Mouse (Mus musculus) cortical plate, adult 2 months (tissue): ENCODE results near the gene Cdk17. TPM values are rescaled to one million over a fixed set of nuclear protein-coding genes. Genes with fewer than 3 reads are reported as not detected.
A peak's percentile ranks its signal among the peaks of the same experiment; 100 is the strongest.

ENCODE experiments used
- H3K27ac ChIP-seq: fragments of 200-500 bp; 2 replicates; pipeline ENCODE4 v1.5.1; 2012; ENCODE audit warnings: low read length, control low read depth, inconsistent platforms; ENCODE audit not compliant: insufficient read depth
- H3K4me1 ChIP-seq: fragments of 200-500 bp; 2 replicates; pipeline ENCODE4 v1.6.1; 2011; ENCODE audit warnings: low read length; ENCODE audit not compliant: control insufficient read depth, insufficient read depth
- H3K4me3 ChIP-seq: fragments of 200-500 bp; 2 replicates; pipeline ENCODE4 v1.5.1; 2011; ENCODE audit warnings: mild to moderate bottlenecking, low read length, control low read depth; ENCODE audit not compliant: insufficient read depth
- CTCF ChIP-seq: fragments of 200-500 bp; IDR thresholded peaks from 2 replicates; pipeline ENCODE4 v1.5.1; 2011; ENCODE audit warnings: mild to moderate bottlenecking, control low read depth, low read length; ENCODE audit not compliant: insufficient read depth; ENCODE audit errors: extremely low read depth
- POLR2A ChIP-seq: fragments of 200-500 bp; IDR thresholded peaks from 2 replicates; pipeline ENCODE4 v1.6.1; 2011; ENCODE audit warnings: mild to moderate bottlenecking, low read length, control low read depth; ENCODE audit not compliant: insufficient read depth; ENCODE audit errors: extremely low read depth
- polyA plus RNA-seq: library from polyadenylated mRNA; depleted of rRNA; stranded (reverse); fragments of >200 nt; gene quantifications from 2 replicates; pipeline ENCODE4 v1.2.3, GENCODE M21; 2012

Gene Cdk17
- polyA plus RNA-seq, 1 experiment = 142 TPM

DNA sequence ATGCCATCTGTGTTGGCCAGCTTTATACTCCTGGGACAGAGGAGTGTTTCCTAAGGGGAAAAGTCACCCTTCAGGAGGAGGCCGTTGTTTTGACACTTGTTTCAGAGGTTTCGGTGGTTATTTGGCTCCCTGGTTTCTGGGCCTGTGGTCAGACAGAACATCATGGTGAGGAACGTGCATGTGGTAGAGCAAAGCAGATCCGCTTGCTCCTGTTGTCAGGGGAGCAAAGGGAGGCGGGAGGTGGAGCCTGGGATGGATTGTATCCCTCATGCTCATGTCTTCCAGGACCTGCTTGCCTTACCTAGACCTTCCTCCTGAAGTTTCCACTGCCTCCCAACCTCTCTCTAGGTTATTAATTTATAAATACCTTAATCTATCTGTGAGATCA, 5.7 kb downstream of the Cdk17 start:
- TF ChIP-seq CTCF = no peak
- no peak for TF ChIP-seq POLR2A
- Histone ChIP-seq H3K4me3 (no peak overlapping the region), H3K27ac (0 out of 2 replicates have a peak overlapping the region, but pooled peaks have one; percentile 8), H3K4me1 (peaks cover 16% of the 10 kb centered on the region; the same call in 1 of the 2 replicates)

DNA sequence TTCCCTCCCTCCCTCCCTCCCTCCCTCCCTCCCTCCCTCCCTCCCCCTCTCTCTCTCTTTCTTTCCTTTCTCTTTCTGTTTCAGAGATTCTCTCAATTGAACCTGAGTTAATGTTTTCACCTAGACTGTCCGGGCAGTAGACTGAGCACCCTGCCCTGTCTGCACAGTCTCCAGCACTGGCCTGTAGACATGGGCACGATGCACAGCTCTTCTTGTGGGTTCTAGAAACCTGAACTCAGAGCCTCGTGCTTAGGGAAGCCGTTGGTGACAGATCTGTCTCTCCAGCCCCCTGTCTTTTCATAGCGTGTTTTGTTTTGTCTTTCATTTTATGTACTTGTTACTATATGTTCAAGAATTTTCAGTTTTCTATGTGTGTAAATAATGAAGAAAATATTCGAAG, 6.6 kb downstream of the Cdk17 start:
- peaks cover 19% of the 10 kb centered on the region for H3K4me1 ChIP-seq
- no peak overlapping the region for H3K4me3 ChIP-seq
- TF ChIP-seq POLR2A = no peak
- no peak for TF ChIP-seq CTCF
- no peak overlapping the region for H3K27ac ChIP-seq

DNA sequence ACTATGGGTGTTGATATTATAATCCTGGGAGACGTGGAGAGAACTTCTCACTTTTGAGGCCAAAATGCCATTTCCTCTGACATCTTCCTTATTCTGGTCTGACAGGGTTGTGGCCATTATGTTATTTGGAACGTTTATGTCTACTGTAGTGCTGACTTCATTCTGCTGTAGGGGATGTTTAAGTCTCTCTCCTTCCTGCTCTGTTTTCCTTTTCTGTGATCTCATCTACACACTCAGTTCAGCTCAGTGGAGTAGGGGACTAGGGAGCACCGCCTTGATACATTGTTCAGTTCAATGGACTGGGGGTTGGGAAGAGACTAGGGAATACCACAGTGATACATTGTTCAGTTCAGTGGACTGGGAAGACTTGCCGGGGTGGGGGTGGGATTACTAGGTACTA, 7.4 kb downstream of the Cdk17 start:
- no peak overlapping the region for H3K4me3 ChIP-seq
- peaks cover 19% of the 10 kb centered on the region for H3K4me1 ChIP-seq
- TF ChIP-seq CTCF = no peak
- TF ChIP-seq POLR2A = no peak
- peak overlapping the region; percentile 21 for H3K27ac ChIP-seq

DNA sequence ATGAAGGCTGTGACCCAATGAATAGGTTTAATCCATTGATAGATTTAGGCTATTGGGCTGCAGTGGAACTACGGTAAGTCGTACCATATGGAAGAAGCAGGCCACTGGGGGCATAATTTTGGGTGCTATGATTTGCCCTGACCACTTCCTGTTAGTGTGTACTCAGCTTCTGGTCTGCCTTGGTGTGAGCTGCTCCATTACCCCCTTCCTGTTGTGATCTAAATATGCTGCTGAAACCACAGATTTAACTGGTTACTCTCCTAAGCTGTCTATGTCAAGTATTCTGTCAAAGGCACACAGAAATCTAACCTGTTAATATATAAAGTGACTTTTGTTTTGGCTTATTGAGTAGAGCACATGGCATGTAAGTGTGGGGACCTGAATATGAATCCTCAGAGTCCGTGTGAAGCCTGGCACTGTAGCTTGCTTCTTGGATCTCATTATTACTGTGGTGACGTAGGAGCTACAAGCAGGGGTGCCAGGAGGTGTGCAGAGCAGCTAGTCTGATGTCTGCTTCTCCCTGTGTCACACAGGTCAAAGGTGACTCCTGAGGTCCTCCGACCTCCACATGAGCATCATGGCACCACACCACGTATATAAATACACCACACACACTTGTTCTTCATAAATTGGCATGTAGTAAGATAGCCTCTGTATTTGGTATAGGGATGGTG, 10.6 kb downstream of the Cdk17 start:
- Histone ChIP-seq H3K4me1 (peaks cover 16% of the 10 kb centered on the region), H3K4me3 (no peak overlapping the region), H3K27ac (no peak overlapping the region)
- TF ChIP-seq CTCF (no peak), POLR2A (no peak)

DNA sequence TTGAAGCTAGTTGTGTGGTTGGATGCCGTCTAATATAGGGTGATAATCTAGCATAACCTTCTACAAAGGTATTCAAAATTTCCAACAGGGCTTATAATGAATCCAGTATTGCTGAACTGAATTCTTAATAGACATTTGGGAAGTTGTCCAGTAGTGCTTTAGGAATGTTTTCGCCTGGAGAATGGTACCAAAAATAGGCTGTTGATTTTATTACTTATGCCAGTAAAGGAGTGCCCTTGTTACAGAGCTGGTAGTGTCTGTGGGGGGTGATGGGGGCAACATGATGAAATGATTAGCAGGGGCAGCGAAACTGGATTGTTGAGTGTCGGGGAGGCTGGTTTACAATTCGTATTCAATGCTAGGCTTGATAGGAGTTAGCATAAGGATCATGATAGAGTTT, 16.8 kb downstream of the Cdk17 start:
- Histone ChIP-seq H3K4me1 (peaks cover 11% of the 10 kb centered on the region; the same call in 1 of the 2 replicates), H3K4me3 (no peak overlapping the region), H3K27ac (peak overlapping the region; percentile 74)
- TF ChIP-seq CTCF = no peak
- no peak for TF ChIP-seq POLR2A

DNA sequence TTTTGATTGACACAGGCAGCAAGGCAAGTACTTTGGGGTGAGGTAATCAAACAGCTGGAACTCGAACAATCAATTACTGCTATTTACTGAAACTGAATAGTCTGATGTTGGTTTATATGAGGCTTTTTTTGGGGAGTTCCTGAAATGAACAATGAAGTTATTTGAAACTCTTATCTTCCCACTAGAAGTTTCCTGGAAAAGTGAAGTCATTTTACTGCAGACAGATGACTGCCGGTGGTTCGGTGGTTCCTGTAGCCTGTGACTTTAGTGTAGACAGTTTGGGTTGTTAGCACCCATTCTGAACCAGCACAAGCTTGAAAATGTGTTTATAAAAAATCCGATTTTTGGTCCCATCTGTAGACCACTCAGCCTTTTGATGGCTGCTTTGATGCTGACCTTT, 17.2 kb downstream of the Cdk17 start:
- no peak for TF ChIP-seq CTCF
- no peak for TF ChIP-seq POLR2A
- Histone ChIP-seq H3K27ac (peak overlapping the region; percentile 74), H3K4me3 (no peak overlapping the region), H3K4me1 (peaks cover 11% of the 10 kb centered on the region; the same call in 1 of the 2 replicates)

DNA sequence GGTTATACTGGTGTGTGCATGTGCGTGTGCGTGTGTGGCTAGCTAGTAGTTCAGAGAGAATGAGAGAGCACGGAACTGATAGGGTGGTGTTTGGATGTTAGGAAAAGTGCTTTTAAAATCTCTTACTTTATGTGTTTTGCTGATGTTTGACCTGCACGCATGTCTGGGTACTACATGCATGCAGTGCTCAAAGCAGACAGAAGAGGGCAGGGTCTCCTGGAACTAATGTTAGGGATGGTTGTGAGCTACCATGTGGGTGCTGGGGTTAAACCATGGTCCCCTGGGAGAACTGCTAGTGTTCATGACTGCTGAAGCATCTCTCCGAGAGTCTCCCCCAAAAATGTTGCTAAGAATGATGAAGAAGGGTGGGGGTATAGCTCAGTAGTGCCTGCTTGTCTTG, 18.0 kb downstream of the Cdk17 start:
- H3K4me3 ChIP-seq = no peak overlapping the region
- TF ChIP-seq CTCF (0 out of 2 replicates have a peak, but pooled peaks have one; percentile 7), POLR2A (no peak)
- no peak overlapping the region for H3K27ac ChIP-seq
- peaks cover 11% of the 10 kb centered on the region; the same call in 1 of the 2 replicates for H3K4me1 ChIP-seq

DNA sequence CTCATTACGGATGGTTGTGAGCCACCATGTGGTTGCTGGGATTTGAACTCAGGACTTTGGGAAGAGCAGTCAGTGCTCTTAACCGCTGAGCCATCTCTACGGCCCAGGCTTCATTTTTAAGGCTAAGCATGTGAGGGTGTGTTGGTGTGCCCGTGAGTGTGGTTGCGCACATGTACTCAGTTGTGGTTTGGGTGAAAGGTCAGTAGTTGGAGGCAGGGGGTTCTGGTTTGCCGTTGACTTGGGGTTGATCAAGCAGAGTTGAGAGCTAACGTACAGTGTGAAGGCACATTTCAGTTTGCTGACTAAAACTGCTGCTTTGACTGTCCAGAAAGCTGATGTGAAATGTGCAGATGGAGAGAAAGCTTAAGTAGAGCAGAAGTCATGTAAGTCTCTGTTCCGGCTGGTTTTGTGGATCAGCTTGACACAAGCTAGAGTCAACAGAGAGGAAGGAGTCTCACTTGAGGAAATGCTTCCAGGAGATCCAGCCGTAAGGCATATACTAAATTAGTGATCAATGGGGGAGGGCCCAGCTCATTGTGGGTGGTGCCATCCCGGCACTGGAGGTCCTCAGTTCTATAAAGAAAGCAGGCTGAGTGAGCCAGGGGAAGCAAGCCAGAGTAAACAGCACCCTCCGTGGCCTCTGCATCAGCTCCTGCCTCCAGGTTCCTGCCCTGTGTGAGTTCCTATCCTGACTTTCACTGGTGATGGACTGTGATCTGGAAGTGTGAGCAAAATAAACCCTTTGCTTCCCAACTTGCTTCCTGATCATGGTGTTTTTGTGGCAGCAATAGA, 19.2 kb downstream of the Cdk17 start:
- TF ChIP-seq CTCF (no peak), POLR2A (no peak)
- Histone ChIP-seq H3K27ac (no peak overlapping the region), H3K4me1 (peaks cover 9% of the 10 kb centered on the region), H3K4me3 (no peak overlapping the region)

DNA sequence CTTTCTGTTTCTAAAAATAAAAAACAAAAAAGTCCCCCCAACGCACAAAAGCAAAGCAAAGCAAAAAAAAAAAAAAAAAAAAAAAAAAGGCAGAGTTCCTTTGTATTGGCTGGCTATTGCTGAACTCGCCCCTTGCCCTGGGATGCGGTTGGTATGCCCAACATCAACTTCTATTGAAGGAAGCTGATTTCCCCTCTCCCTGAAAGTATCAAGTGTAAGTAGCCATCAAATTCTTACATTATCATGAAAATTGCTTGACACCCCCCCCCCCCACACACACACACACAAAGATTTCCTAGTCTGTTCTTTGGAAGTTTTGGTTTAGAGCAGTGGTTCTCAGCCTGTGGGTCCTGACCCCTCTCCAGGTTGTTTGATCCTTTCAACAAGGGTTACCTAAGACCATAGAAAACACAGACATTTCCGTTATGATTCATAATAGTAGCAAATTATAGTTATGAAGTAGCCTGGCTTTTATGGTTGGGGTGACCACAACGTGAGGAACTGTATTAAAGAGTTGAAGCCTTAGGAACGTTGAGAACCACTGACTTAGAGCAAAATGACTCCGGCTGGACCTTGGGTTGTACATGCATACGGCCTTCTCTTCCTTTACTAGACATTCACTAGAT, 23.8 kb downstream of the Cdk17 start:
- TF ChIP-seq POLR2A (no peak), CTCF (no peak)
- Histone ChIP-seq H3K4me1 (peaks cover 11% of the 10 kb centered on the region), H3K27ac (no peak overlapping the region), H3K4me3 (no peak overlapping the region)
